Mouse (Mus musculus): ENCODE measurements around the gene Gdpd5.

DNA sequence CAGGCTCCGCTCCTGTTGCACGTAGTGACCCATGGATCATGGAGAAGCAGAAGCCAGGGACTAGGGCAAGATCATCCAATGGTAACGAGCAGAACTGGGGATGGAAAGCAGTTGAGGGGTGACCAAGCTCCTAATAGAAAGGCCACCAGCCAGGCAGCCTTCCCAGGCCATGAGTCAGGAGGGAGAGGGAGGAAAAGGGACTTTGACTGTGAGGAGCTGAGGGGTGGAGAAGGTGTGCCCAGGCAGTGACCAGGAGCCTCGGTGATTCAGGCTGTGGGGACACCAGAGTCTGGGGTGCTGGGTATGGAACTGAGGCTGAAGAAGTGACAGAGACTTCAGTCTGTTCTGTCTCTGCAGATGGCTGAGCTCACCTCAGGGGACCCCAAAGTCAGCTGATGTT is 44.5 kb downstream of the Gdpd5 start:
- TF ChIP-seq CTCF (IDR thresholded peaks at IDR 0.05; ENCODE audit: borderline replicate concordance, control insufficient read depth, extremely low read depth, insufficient read depth, low read length, poor library complexity) (no peak), POLR2A (IDR thresholded peaks at IDR 0.05; ENCODE audit: control insufficient read depth, extremely low read depth, insufficient read depth, low read length, poor library complexity) (no peak)
